Mouse (Mus musculus) forebrain, embryonic 14.5 days (tissue): Measurements from ENCODE around the gene Nol4l. TPM values are rescaled to one million over a fixed set of nuclear protein-coding genes. Genes with fewer than 3 reads are reported as not detected.

Experiments used
- ATAC-seq: fragments of 200-750 bp; cut with Nextera tagmentation; 2 replicates; pipeline ENCODE4 v1.8.0; 2017; ENCODE audit warnings: mild to moderate bottlenecking, moderate library complexity
- DNase-seq: peaks from one replicate; pipeline ENCODE4 v3.0.0-alpha.2; 2015; ENCODE audit warnings: low spot score
- H3K27ac ChIP-seq: fragments of 300-500 bp; sonication (generic); 2 replicates; pipeline ENCODE4 v1.5.1; 2014; ENCODE audit warnings: low read depth, mild to moderate bottlenecking, control low read depth, low read length, moderate library complexity
- H3K27me3 ChIP-seq: fragments of 300-500 bp; sonication (generic); replicated peaks from 2 replicates; pipeline ENCODE4 v1.6.1; 2014; ENCODE audit warnings: low read length, control low read depth, mixed read lengths; ENCODE audit not compliant: control insufficient read depth, insufficient read depth
- H3K36me3 ChIP-seq: fragments of 300-500 bp; sonication (generic); 2 replicates; pipeline ENCODE4 v1.6.1; 2014; ENCODE audit warnings: low read length, control low read depth; ENCODE audit not compliant: control insufficient read depth, insufficient read depth
- H3K4me1 ChIP-seq: fragments of 300-500 bp; sonication (generic); 2 replicates; pipeline ENCODE4 v1.6.1; 2014; ENCODE audit warnings: antibody characterized with exemption, low read length, control low read depth; ENCODE audit not compliant: control insufficient read depth, insufficient read depth
- H3K4me2 ChIP-seq: fragments of 300-500 bp; sonication (generic); 2 replicates; pipeline ENCODE4 v1.6.1; 2014; ENCODE audit warnings: mild to moderate bottlenecking, control low read depth, low read length
- H3K4me3 ChIP-seq: fragments of 300-500 bp; sonication (generic); 2 replicates; pipeline ENCODE4 v1.5.1; 2014; ENCODE audit warnings: low read depth, low read length, control low read depth
- H3K9ac ChIP-seq: fragments of 300-500 bp; sonication (generic); 2 replicates; pipeline ENCODE4 v1.6.1; 2014; ENCODE audit warnings: mild to moderate bottlenecking, low read length, control low read depth, moderate library complexity
- H3K9me3 ChIP-seq: fragments of 300-500 bp; sonication (generic); replicated peaks from 2 replicates; pipeline ENCODE4 v1.6.1; 2016; ENCODE audit warnings: low read length, control low read depth, mixed read lengths; ENCODE audit not compliant: control insufficient read depth
- WGBS: fragments of 180-500 bp; shearing (Covaris S2); extraction: QIAGEN DNeasy Blood & Tissue Kit; methylation state at CpG from one replicate; pipeline ENCODE4 v1.1.7; 2014; 5-methylcytosine and 5-hydroxymethylcytosine counted together
- polyA plus RNA-seq: library from polyadenylated mRNA; unstranded; fragments of >200 nt; fragmentation: Nextera tagmentation; extraction: Ambion mirVana; gene quantifications from 2 replicates; pipeline ENCODE4 v1.2.1, GENCODE M21; 2014

Gene Nol4l
- polyA plus RNA-seq, 1 experiment from 2014 or later: 31.4 TPM

GRCm38 (mm10) chr2:153418381-153418780, 111.4 kb downstream of the Nol4l start:
- no peaks in the 10 kb centered on the region for H3K9me3 ChIP-seq
- H3K4me2 ChIP-seq: no peak overlapping the region
- peak; percentile 43 for DNase-seq
- no peak overlapping the region for H3K9ac ChIP-seq
- peaks cover 13% of the 10 kb centered on the region for H3K4me1 ChIP-seq
- no peak overlapping the region for H3K27ac ChIP-seq
- peak; percentile 46; the same call in 1 of the 2 replicates for ATAC-seq
- WGBS: 87% methylated on average over 1 of the region's 1 CpGs
- H3K4me3 ChIP-seq: no peak overlapping the region
- no peaks in the 10 kb centered on the region for H3K27me3 ChIP-seq
- H3K36me3 ChIP-seq: peaks cover 79% of the 10 kb centered on the region

GRCm38 (mm10) chr2:153417841-153418240, 111.9 kb downstream of the Nol4l start:
- H3K9me3 ChIP-seq: no peaks in the 10 kb centered on the region
- no peak for ATAC-seq
- no peak overlapping the region for H3K27ac ChIP-seq
- 97% methylated on average over 12 of the region's 12 CpGs for WGBS
- H3K36me3 ChIP-seq: peaks cover 81% of the 10 kb centered on the region
- DNase-seq: no peak
- H3K4me1 ChIP-seq: peaks cover 8% of the 10 kb centered on the region
- H3K4me2 ChIP-seq: no peak overlapping the region
- H3K27me3 ChIP-seq: no peaks in the 10 kb centered on the region
- H3K9ac ChIP-seq: no peak overlapping the region
- no peak overlapping the region for H3K4me3 ChIP-seq

- ATAC-seq (no peak), DNase-seq (peak; percentile 41)
- H3K4me2 ChIP-seq: no peak overlapping the region
- H3K9ac ChIP-seq: no peak overlapping the region
- 43% methylated on average over 2 of the region's 2 CpGs for WGBS
- no peaks in the 10 kb centered on the region for H3K27me3 ChIP-seq
- no peak overlapping the region for H3K27ac ChIP-seq
- no peaks in the 10 kb centered on the region for H3K4me1 ChIP-seq
- no peak overlapping the region for H3K4me3 ChIP-seq
- H3K36me3 ChIP-seq: peaks cover 100% of the 10 kb centered on the region
- H3K9me3 ChIP-seq: no peaks in the 10 kb centered on the region
Measured at GRCm38 (mm10) chr2:153414607-153415006, 115.2 kb downstream of the Nol4l start.

GRCm38 (mm10) chr2:153412563-153412962, 117.2 kb downstream of the Nol4l start:
- Histone ChIP-seq H3K4me3 (no peak overlapping the region), H3K27me3 (no peaks in the 10 kb centered on the region), H3K9me3 (no peaks in the 10 kb centered on the region), H3K27ac (no peak overlapping the region), H3K4me2 (no peak overlapping the region), H3K9ac (no peak overlapping the region), H3K36me3 (peaks cover 98% of the 10 kb centered on the region), H3K4me1 (no peaks in the 10 kb centered on the region)
- no peak for ATAC-seq
- WGBS: 62% methylated on average over 6 of the region's 6 CpGs
- DNase-seq: no peak

- no peak overlapping the region for H3K4me2 ChIP-seq
- H3K27me3 ChIP-seq: no peaks in the 10 kb centered on the region
- 72% methylated on average over 9 of the region's 9 CpGs for WGBS
- no peak overlapping the region for H3K4me3 ChIP-seq
- H3K36me3 ChIP-seq: peaks cover 98% of the 10 kb centered on the region
- ATAC-seq (no peak), DNase-seq (no peak)
- no peak overlapping the region for H3K9ac ChIP-seq
- no peaks in the 10 kb centered on the region for H3K4me1 ChIP-seq
- H3K27ac ChIP-seq: no peak overlapping the region
- H3K9me3 ChIP-seq: no peaks in the 10 kb centered on the region
Measured at GRCm38 (mm10) chr2:153411557-153411956, 118.2 kb downstream of the Nol4l start.

GRCm38 (mm10) chr2:153408971-153409370, 120.8 kb downstream of the Nol4l start:
- Histone ChIP-seq H3K4me3 (no peak overlapping the region), H3K4me2 (no peak overlapping the region), H3K36me3 (peaks cover 80% of the 10 kb centered on the region), H3K27me3 (no peaks in the 10 kb centered on the region), H3K27ac (no peak overlapping the region; the same call in 1 of the 2 replicates), H3K9ac (no peak overlapping the region), H3K9me3 (no peaks in the 10 kb centered on the region), H3K4me1 (no peaks in the 10 kb centered on the region)
- no peak for DNase-seq
- WGBS: 66% methylated on average over 3 of the region's 3 CpGs
- ATAC-seq: no peak

- no peak overlapping the region for H3K4me3 ChIP-seq
- WGBS: 78% methylated on average over 6 of the region's 6 CpGs
- H3K27ac ChIP-seq: peak overlapping the region; percentile 21; the same call in 1 of the 2 replicates
- H3K4me2 ChIP-seq: no peak overlapping the region
- no peak for ATAC-seq
- no peaks in the 10 kb centered on the region for H3K4me1 ChIP-seq
- no peak for DNase-seq
- H3K9me3 ChIP-seq: no peaks in the 10 kb centered on the region
- H3K27me3 ChIP-seq: no peaks in the 10 kb centered on the region
- H3K36me3 ChIP-seq: peaks cover 70% of the 10 kb centered on the region
- H3K9ac ChIP-seq: no peak overlapping the region
Measured at GRCm38 (mm10) chr2:153406882-153407281, 122.9 kb downstream of the Nol4l start.

GRCm38 (mm10) chr2:153404882-153405281, 124.9 kb downstream of the Nol4l start:
- no peak overlapping the region for H3K27ac ChIP-seq
- peaks cover 70% of the 10 kb centered on the region for H3K36me3 ChIP-seq
- H3K4me2 ChIP-seq: no peak overlapping the region
- no peak overlapping the region for H3K4me3 ChIP-seq
- no peak; the same call in 1 of the 2 replicates for ATAC-seq
- no peaks in the 10 kb centered on the region for H3K27me3 ChIP-seq
- DNase-seq: no peak
- WGBS: 89% methylated on average over 3 of the region's 3 CpGs
- H3K4me1 ChIP-seq: no peaks in the 10 kb centered on the region
- H3K9ac ChIP-seq: no peak overlapping the region
- no peaks in the 10 kb centered on the region for H3K9me3 ChIP-seq

- H3K27me3 ChIP-seq: no peaks in the 10 kb centered on the region
- H3K9me3 ChIP-seq: no peaks in the 10 kb centered on the region
- H3K4me2 ChIP-seq: no peak overlapping the region
- peaks cover 70% of the 10 kb centered on the region for H3K36me3 ChIP-seq
- no peak overlapping the region for H3K27ac ChIP-seq
- no peaks in the 10 kb centered on the region for H3K4me1 ChIP-seq
- 91% methylated on average over 3 of the region's 3 CpGs for WGBS
- DNase-seq: no peak
- H3K4me3 ChIP-seq: no peak overlapping the region
- no peak overlapping the region for H3K9ac ChIP-seq
- ATAC-seq: no peak
Measured at GRCm38 (mm10) chr2:153404062-153404461, 125.7 kb downstream of the Nol4l start.
